Mouse (Mus musculus): Measurements from ENCODE around the gene Fam71e2.
"Not testable (repeated sequence)": the region's sequence is repeated elsewhere in the genome, so short reads cannot be mapped to it uniquely, and the experiment has no call there.

Fam71e2 gene

GRCm38 (mm10) chr7:4771202-4771601 is at the start of gene Fam71e2:
TSS of gene Fam71e2 (minus strand) at chr7:4771302.
- DNase-seq (ENCODE audit: low spot score in 2 of 2): no peak

- no peak for DNase-seq (ENCODE audit: low spot score in 2 of 2)
Observed at GRCm38 (mm10) chr7:4816559-4816958, 45.5 kb upstream of the Fam71e2 start.

- no peak for DNase-seq (ENCODE audit: low spot score in 2 of 2)
Observed at GRCm38 (mm10) chr7:4813105-4813791, 42.1 kb upstream of the Fam71e2 start.

GRCm38 (mm10) chr7:4812303-4813104 is 41.4 kb upstream of the Fam71e2 start, which contains the start of gene Ube2s:
TSS of gene Ube2s (minus strand) at chr7:4812590.
- peak; percentile 93 to 99 for DNase-seq (ENCODE audit: low spot score in 2 of 2)

GRCm38 (mm10) chr7:4811842-4812302 is 40.8 kb upstream of the Fam71e2 start:
- DNase-seq (ENCODE audit: low spot score in 2 of 2): peak in 1 of 2 experiments; percentile 31

- DNase-seq (ENCODE audit: low spot score in 2 of 2): not testable (repeated sequence)
Observed at GRCm38 (mm10) chr7:4811131-4811530, 40.0 kb upstream of the Fam71e2 start.

GRCm38 (mm10) chr7:4806716-4807115 is 35.6 kb upstream of the Fam71e2 start:
- DNase-seq (ENCODE audit: low spot score in 2 of 2): no peak

GRCm38 (mm10) chr7:4802247-4802646 is 31.1 kb upstream of the Fam71e2 start:
- no peak for DNase-seq (ENCODE audit: low spot score in 2 of 2)

- no peak for DNase-seq (ENCODE audit: low spot score in 2 of 2)
Observed at GRCm38 (mm10) chr7:4795767-4796433, 24.8 kb upstream of the Fam71e2 start.

GRCm38 (mm10) chr7:4794631-4795168 is 23.6 kb upstream of the Fam71e2 start:
- DNase-seq (ENCODE audit: low spot score in 2 of 2): no peak

- no peak for DNase-seq (ENCODE audit: low spot score in 2 of 2)
Observed at GRCm38 (mm10) chr7:4793674-4794073, 22.6 kb upstream of the Fam71e2 start.

GRCm38 (mm10) chr7:4793248-4793647 is 22.1 kb upstream of the Fam71e2 start:
- not testable (repeated sequence) for DNase-seq (ENCODE audit: low spot score in 2 of 2)

GRCm38 (mm10) chr7:4792278-4793212 is 21.4 kb upstream of the Fam71e2 start, which contains the start of gene Rpl28:
TSS of gene Rpl28 (plus strand) at chr7:4792874.
- DNase-seq (ENCODE audit: low spot score in 2 of 2): peak; percentile 79 to 91

- no peak for DNase-seq (ENCODE audit: low spot score in 2 of 2)
Observed at GRCm38 (mm10) chr7:4789436-4789935, 18.4 kb upstream of the Fam71e2 start, which contains the start of gene Tmem238. TSS of gene Tmem238 (minus strand) at chr7:4789656.

- DNase-seq (ENCODE audit: low spot score in 2 of 2): peak; percentile 34 to 68
Observed at GRCm38 (mm10) chr7:4788499-4789435, 17.7 kb upstream of the Fam71e2 start.

- DNase-seq (ENCODE audit: low spot score in 2 of 2): no peak
Observed at GRCm38 (mm10) chr7:4783667-4784268, 12.7 kb upstream of the Fam71e2 start.

GRCm38 (mm10) chr7:4782759-4783158 is 11.7 kb upstream of the Fam71e2 start, which contains the start of the genes Il11 and Tmem190:
TSS of gene Il11 (minus strand) at chr7:4782859.
TSS of gene Tmem190 (plus strand) at chr7:4782937.
- DNase-seq (ENCODE audit: low spot score in 2 of 2): no peak

GRCm38 (mm10) chr7:4782130-4782529 is 11.0 kb upstream of the Fam71e2 start:
- DNase-seq (ENCODE audit: low spot score in 2 of 2): no peak

GRCm38 (mm10) chr7:4779921-4780320 is 8.8 kb upstream of the Fam71e2 start:
- no peak for DNase-seq (ENCODE audit: low spot score in 2 of 2)

Measured in cerebellum, postnatal 4 days (tissue).